Mouse (Mus musculus) forebrain, postnatal 0 days (tissue): ENCODE results near the gene Ikzf4. TPM values are rescaled to one million over a fixed set of nuclear protein-coding genes. Genes with fewer than 3 reads are reported as not detected.
"Not testable (repeated sequence)": the region's sequence is repeated elsewhere in the genome, so short reads cannot be mapped to it uniquely, and the experiment has no call there.

Source experiments
- ATAC-seq: fragments of 200-750 bp; cut with Nextera tagmentation; 2 replicates; pipeline ENCODE4 v1.8.0; 2017; ENCODE audit warnings: mild to moderate bottlenecking, moderate library complexity
- DNase-seq: peaks from one replicate; pipeline ENCODE4 v3.0.0-alpha.2; 2015
- H3K27ac ChIP-seq: fragments of 300-500 bp; sonication (generic); 2 replicates; pipeline ENCODE4 v1.5.1; 2014; ENCODE audit warnings: low read depth, mild to moderate bottlenecking, antibody characterized with exemption, low read length, moderate library complexity, mixed read lengths
- H3K27me3 ChIP-seq: fragments of 300-500 bp; sonication (generic); 2 replicates; pipeline ENCODE4 v1.6.1; 2014; ENCODE audit warnings: mild to moderate bottlenecking, low read length, mixed read lengths; ENCODE audit not compliant: insufficient read depth
- H3K36me3 ChIP-seq: fragments of 300-500 bp; sonication (generic); 2 replicates; pipeline ENCODE4 v1.6.1; 2014; ENCODE audit warnings: mild to moderate bottlenecking, moderate library complexity; ENCODE audit not compliant: insufficient read depth
- H3K4me1 ChIP-seq: fragments of 300-500 bp; sonication (generic); 2 replicates; pipeline ENCODE4 v1.6.1; 2014; ENCODE audit warnings: antibody characterized with exemption; ENCODE audit not compliant: insufficient read depth
- H3K4me2 ChIP-seq: fragments of 300-500 bp; sonication (generic); 2 replicates; pipeline ENCODE4 v1.6.1; 2014; ENCODE audit warnings: low read depth, mild to moderate bottlenecking, moderate library complexity
- H3K4me3 ChIP-seq: fragments of 300-500 bp; sonication (generic); 2 replicates; pipeline ENCODE4 v1.5.1; 2014; ENCODE audit warnings: low read depth, low read length, mixed read lengths
- H3K9ac ChIP-seq: fragments of 300-500 bp; sonication (generic); 2 replicates; pipeline ENCODE4 v1.6.1; 2014; ENCODE audit warnings: mild to moderate bottlenecking
- H3K9me3 ChIP-seq: fragments of 300-500 bp; sonication (generic); 2 replicates; pipeline ENCODE4 v1.6.1; 2016; ENCODE audit warnings: low read length
- CTCF ChIP-seq: sonication (generic); IDR thresholded peaks from 2 replicates; pipeline ENCODE4 v1.5.1; 2016; ENCODE audit warnings: antibody characterized with exemption, control low read depth, low read depth
- WGBS: fragments of 180-500 bp; shearing (Covaris S2); extraction: QIAGEN DNeasy Blood & Tissue Kit; methylation state at CpG from one replicate; pipeline ENCODE4 v1.1.7; 2014; 5-methylcytosine and 5-hydroxymethylcytosine counted together
- polyA plus RNA-seq: library from polyadenylated mRNA; unstranded; fragments of >200 nt; fragmentation: Nextera tagmentation; extraction: Ambion mirVana; gene quantifications from 2 replicates; pipeline ENCODE4 v1.2.1, GENCODE M21; 2015
- total RNA-seq: library from RNA; depleted of rRNA; stranded (reverse); fragments of >200 nt; gene quantifications from 2 replicates; pipeline ENCODE4 v1.2.3, GENCODE M21; 2014

Ikzf4 gene
- total and polyA plus RNA-seq, 2 experiments from 2014 or later, result 11.3 to 15.6 TPM

DNA sequence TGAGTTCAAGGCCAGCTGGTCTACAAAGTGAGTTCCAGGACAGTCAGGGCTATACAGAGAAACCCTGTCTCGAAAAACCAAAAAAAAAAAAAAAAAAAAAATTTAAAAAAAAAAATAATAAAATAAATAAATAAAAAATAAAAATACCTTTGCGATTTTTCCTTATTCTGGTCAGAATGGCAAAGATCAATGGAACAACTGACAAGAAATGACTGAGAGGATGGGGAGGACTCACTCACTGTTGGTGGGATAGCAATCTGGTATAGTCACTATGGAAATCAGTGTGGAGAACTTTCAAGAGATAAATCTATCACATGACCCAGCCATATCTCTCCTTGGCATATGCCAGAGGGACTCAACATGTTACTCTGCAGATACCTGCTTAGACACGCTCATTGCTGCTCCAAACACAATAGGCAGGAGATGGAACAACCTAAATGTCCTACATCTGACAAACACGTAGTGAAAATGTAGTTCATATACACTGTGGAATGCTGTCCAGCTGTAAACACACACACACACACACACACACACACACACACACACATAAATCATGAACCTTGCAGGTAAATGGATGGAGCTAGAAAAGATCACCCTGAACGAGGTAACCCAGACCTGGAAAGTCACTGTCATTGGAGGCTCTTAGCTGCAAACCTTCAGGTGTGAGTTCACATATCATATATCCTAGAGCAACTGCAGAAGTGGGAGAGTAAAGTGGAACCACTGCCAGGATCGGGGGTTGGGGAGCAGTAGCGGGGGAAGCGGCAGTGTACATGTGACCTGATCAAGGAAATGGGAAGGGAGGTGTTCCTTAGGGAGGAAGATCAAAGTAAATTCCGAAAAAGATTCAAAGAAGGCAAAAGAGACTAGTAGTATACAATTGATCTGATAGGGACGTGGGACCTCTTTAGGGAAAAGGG lies 18.1 kb downstream of the Ikzf4 start:
- Histone ChIP-seq H3K4me3 (no peak overlapping the region), H3K4me2 (no peak overlapping the region), H3K9ac (no peak overlapping the region), H3K27me3 (no peaks in the 10 kb centered on the region), H3K4me1 (0 out of 2 replicates have a peak, but pooled peaks cover 8% of the 10 kb centered on the region), H3K27ac (no peak overlapping the region), H3K9me3 (no peaks in the 10 kb centered on the region), H3K36me3 (peaks cover 24% of the 10 kb centered on the region)
- ATAC-seq (no peak), DNase-seq (no peak)
- no peak for TF ChIP-seq CTCF
- 89% methylated on average over 10 of the region's 10 CpGs for WGBS

DNA sequence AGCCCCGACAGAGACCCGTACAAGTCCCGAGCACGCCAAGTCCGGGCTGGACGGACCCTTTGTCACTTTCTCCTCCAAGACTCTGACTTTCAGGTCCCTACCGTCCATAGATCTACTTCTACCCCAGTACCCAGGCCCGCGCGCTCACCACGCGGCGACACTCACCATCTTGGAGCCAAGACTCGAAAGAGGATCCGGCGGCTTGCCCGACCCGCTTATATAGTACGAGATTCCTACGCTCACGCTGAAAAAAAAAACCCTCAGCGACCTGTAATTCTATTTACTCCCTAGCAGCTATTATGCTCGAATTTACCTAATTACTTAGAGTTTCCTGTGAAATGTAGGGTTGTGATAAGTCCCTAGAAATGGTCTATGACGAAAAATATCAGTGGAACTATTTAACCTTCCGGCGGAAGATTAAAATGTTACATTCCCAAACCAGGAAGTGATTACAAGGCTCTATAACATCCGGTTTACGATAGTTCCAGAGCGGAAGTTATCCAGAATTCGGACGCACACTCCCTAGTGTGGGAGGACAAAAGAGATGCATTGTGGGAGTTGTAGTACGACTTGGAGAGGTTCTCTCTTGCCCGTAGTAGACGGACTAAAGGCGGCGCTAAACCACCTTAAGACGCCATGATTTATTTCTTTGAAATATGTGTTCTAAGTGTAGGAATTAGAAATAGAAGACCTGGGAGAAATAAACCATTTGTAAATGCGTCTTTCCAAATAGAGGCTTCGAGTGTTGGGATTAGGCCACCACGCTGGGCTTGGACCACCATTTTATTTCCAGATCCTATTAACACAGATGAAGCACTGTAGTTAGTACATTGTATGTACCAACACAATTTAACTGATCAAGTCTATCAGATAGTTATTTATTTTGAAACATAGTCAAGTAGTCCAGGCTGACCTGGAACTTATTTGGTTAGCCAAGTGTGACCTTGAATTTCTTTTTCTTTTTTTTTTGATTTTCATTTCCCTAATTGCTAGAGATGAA lies 19.2 kb downstream of the Ikzf4 start, which contains the start of gene Rps26:
Gene Rps26 (minus strand): TSS at position 437 of the 1,000 bp plus-strand sequence.
- Histone ChIP-seq H3K36me3 (peaks cover 22% of the 10 kb centered on the region), H3K4me2 (peak within 1 kb of the TSS; percentile 76), H3K9me3 (no peaks in the 10 kb centered on the region), H3K4me3 (peak within 1 kb of the TSS; percentile 57), H3K27me3 (no peaks in the 10 kb centered on the region), H3K9ac (peak within 1 kb of the TSS; percentile 75), H3K27ac (peak within 1 kb of the TSS; percentile 78), H3K4me1 (0 out of 2 replicates have a peak, but pooled peaks cover 8% of the 10 kb centered on the region)
- ATAC-seq, result peak; percentile 98
- peak; percentile 98 for DNase-seq
- TF ChIP-seq CTCF, result peak; percentile 65
- under 1% methylated on average over 40 of the region's 40 CpGs for WGBS

- Histone ChIP-seq H3K9me3 (no peaks in the 10 kb centered on the region), H3K4me1 (0 out of 2 replicates have a peak, but pooled peaks cover 8% of the 10 kb centered on the region), H3K27me3 (no peaks in the 10 kb centered on the region), H3K9ac (peak overlapping the region; percentile 75), H3K4me2 (peak overlapping the region; percentile 76), H3K36me3 (peaks cover 22% of the 10 kb centered on the region), H3K27ac (peak overlapping the region; percentile 78), H3K4me3 (peak overlapping the region; percentile 57)
- WGBS, result 44% methylated on average over 7 of the region's 7 CpGs
- DNase-seq (no peak), ATAC-seq (no peak)
- no peak for TF ChIP-seq CTCF
Measured at GRCm38 (mm10) chr10:128625287-128625894, 20.4 kb downstream of the Ikzf4 start.

DNA sequence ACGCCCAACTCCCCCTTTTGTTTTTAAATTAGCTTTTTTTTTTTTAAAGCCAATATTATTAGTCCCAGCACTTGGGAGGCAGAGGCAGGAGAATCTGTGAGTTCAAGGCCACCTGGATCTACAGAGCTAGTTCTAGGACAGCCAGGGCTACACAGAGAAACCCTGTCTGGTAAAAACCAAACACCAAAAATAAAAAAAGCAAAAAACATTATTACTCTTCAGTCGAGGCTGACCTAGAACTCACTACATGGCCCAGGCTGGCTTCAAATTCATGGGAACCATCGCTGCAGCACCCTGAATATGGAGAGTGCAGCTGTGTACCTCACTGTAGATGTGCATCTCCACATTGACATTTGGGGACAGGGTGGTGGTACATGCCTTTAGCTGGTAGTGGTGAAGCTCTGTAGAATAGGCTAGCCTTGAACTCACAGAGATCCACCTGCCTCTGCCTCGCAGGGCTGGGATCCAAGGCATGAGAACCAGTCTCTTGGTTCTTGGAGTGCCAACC lies 22.6 kb downstream of the Ikzf4 start:
- ATAC-seq, H3K27me3 ChIP-seq, H3K4me2 ChIP-seq, H3K9ac ChIP-seq, H3K9me3 ChIP-seq, H3K4me1 ChIP-seq, H3K4me3 ChIP-seq, DNase-seq, H3K27ac ChIP-seq: not testable (repeated sequence)
- H3K36me3 ChIP-seq, result peaks cover 22% of the 10 kb centered on the region
- WGBS, result 84% methylated on average over 3 of the region's 4 CpGs

DNA sequence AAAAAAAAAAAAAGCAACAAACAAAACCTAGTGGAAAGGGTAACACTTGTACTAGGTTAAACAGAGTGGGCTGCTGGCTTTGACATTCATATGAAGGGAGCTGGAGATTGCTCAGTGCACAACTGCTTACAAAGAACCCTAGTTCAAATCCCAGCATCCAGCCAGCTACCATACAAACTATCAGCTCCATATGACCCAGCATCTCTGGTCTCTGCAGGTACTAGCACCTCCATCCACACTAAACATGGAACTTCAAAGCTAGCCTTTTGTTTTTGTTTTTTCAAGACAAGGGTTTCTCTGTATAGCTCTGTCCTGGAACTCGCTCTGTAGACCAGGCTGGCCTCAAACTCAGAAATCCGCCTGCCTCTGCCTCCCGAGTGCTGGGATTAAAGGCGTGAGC lies 23.1 kb downstream of the Ikzf4 start:
- 82% methylated on average over 4 of the region's 4 CpGs for WGBS
- ATAC-seq (no peak), DNase-seq (no peak)

DNA sequence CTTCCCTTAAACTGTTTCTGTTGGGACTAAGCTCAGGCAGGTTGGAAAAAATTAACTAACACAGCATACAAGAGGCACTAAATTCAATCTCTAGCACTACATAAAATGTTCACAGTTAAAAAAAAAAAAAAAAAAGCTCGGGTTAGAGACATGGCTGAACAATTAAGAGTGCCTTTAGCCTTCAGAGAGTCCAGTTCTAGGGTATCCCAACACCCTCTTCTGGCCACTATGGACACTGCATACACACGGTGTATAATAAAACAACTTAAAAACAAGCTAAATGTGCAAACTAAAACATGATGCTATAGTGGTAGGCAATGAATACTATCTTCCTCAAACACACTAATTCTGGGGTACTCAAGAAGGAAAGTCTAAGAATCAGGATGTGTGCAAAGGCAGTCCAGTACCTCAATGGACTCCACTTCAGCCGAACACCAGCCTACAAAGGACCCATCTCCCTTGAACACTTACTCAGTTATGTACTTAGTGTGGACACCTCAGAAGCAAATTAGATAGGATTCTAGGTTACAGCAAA lies 23.7 kb downstream of the Ikzf4 start:
- Histone ChIP-seq H3K4me2 (no peak overlapping the region), H3K36me3 (peaks cover 22% of the 10 kb centered on the region), H3K27me3 (no peaks in the 10 kb centered on the region), H3K4me3 (no peak overlapping the region), H3K4me1 (0 out of 2 replicates have a peak, but pooled peaks cover 8% of the 10 kb centered on the region), H3K27ac (no peak overlapping the region), H3K9ac (no peak overlapping the region), H3K9me3 (no peaks in the 10 kb centered on the region)
- 82% methylated on average over 3 of the region's 3 CpGs for WGBS
- TF ChIP-seq CTCF, result no peak
- no peak for ATAC-seq
- DNase-seq, result no peak

More for the DNA sequence above, 23.1 kb downstream of the Ikzf4 start:
- no peak for TF ChIP-seq CTCF
- no peak overlapping the region for H3K4me3 ChIP-seq
- no peak overlapping the region for H3K9ac ChIP-seq
- H3K4me1 ChIP-seq, result 0 out of 2 replicates have a peak, but pooled peaks cover 8% of the 10 kb centered on the region
- no peak overlapping the region for H3K27ac ChIP-seq
- peaks cover 22% of the 10 kb centered on the region for H3K36me3 ChIP-seq
- H3K27me3 ChIP-seq, result no peaks in the 10 kb centered on the region
- no peaks in the 10 kb centered on the region for H3K9me3 ChIP-seq
- H3K4me2 ChIP-seq, result no peak overlapping the region
